Mouse (Mus musculus) ES-Bruce4 (cell line): ENCODE results near the gene Arhgap29.

Experiments
- CTCF ChIP-seq: IDR thresholded peaks from one replicate; pipeline ENCODE4 v1.8.1; 2011; ENCODE audit warnings: low read depth, low read length
- POLR2A ChIP-seq: IDR thresholded peaks from one replicate; pipeline ENCODE4 v1.8.1; 2011; ENCODE audit warnings: low read length; ENCODE audit not compliant: insufficient read depth

- no peak for TF ChIP-seq POLR2A
- TF ChIP-seq CTCF = no peak
Observed at GRCm38 (mm10) chr3:122047402-122047801, 95.1 kb downstream of the Arhgap29 start.
